21 mouse cellular contexts compared by ENCODE assay signal in the genomic region with DNA sequence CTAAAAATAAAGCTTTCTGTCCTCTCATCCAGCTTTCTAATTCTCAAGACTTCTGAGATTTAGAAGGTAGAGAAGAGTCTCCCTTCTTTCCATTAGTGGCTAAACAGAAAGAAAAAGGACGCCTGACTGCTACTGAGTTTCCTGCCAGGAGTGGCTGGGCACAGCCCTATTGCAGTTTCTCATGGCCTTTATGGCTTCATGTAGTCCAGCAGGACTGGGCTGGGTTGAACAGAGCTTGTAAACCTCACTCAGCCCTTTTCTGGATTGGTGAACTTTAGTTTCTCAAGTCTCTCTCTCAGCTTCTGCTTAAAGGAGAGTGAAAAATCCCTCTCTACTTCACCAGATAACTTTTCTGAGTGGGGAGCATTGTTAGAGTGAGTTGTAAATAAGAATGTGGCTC. TPM values are rescaled to one million over a fixed set of nuclear protein-coding genes. Genes with fewer than 3 reads are reported as not detected.
"Had no signal": no experiment of that assay in that cellular context is flagged by ENCODE, and none has a peak within 500 bp of the region (broad histone marks: within the 10 kb centered on the region; RNA-seq: fewer than 3 reads in every experiment).

No protein-coding gene starts in this region.

- H3K9ac ChIP-seq: lung, embryonic 14.5 days; midbrain, embryonic 12.5 days; neural tube, embryonic 13.5 days; neural tube, embryonic 15.5 days; stomach, embryonic 15.5 days had no signal

- ATAC-seq: midbrain, embryonic 16.5 days had no signal

- H3K9me3 ChIP-seq: megakaryocyte, embryonic 14.5 days; midbrain, embryonic 10.5 days; midbrain, embryonic 12.5 days; neural tube, embryonic 13.5 days; neural tube, embryonic 15.5 days; stomach, embryonic 15.5 days had no signal

- H3K4me1 ChIP-seq: midbrain, embryonic 10.5 days; midbrain, embryonic 12.5 days; neural tube, embryonic 13.5 days; neural tube, embryonic 15.5 days; stomach, embryonic 15.5 days had no signal

- DNase-seq: lung, adult 18-20 months; lung, embryonic 14.5 days; lung, postnatal 10 days; lung, postnatal 4 days; midbrain, embryonic 14.5 days; retina, postnatal 1 day; right cerebral cortex, adult 18-20 months; right cerebral cortex, postnatal 25 days; right cerebral cortex, postnatal 4 days; thymus, adult 2 months; thymus, postnatal 25 days; thymus, postnatal 4 days had no signal

- H3K27ac ChIP-seq: midbrain, embryonic 10.5 days; midbrain, embryonic 12.5 days; neural tube, embryonic 13.5 days; neural tube, embryonic 15.5 days; stomach, embryonic 15.5 days; stomach, postnatal 0 days had no signal

- H3K4me2 ChIP-seq: lung, embryonic 14.5 days; midbrain, embryonic 12.5 days; neural tube, embryonic 13.5 days; neural tube, embryonic 15.5 days; stomach, embryonic 15.5 days had no signal

- H3K4me3 ChIP-seq: megakaryocyte, embryonic 14.5 days; midbrain, embryonic 10.5 days; midbrain, embryonic 12.5 days; myocyte; neural tube, embryonic 13.5 days; neural tube, embryonic 15.5 days; stomach, embryonic 15.5 days had no signal

- H3K27me3 ChIP-seq: megakaryocyte, embryonic 14.5 days; midbrain, embryonic 12.5 days; neural tube, embryonic 13.5 days; neural tube, embryonic 15.5 days; stomach, embryonic 15.5 days had no signal

RNA-seq across cellular contexts. Expression of a gene that starts 42.7 kb away (rescaled TPM):
- polyA plus RNA-seq: midbrain, embryonic 14.5 days; myocyte had no signal
